Mouse (Mus musculus) spleen, postnatal 10 days (tissue): ENCODE data around the gene Mprip.
"Not testable (repeated sequence)": the region's sequence is repeated elsewhere in the genome, so short reads cannot be mapped to it uniquely, and the experiment has no call there.

ENCODE experiments used
- DNase-seq, 2 experiments: peaks; one replicate each; pipeline ENCODE4 v3.0.0; 2021 to 2022; ENCODE audit warnings: low spot score in 2 of 2

Gene Mprip

GRCm38 (mm10) chr11:59661005-59661404 lies at the start of gene Mprip:
Mprip (plus strand) TSS chr11:59661305.
- no peak for DNase-seq

GRCm38 (mm10) chr11:59611646-59612045 lies 49.5 kb upstream of the Mprip start:
- DNase-seq = no peak

- DNase-seq = no peak
Observed at GRCm38 (mm10) chr11:59614120-59614519, 47.0 kb upstream of the Mprip start.

GRCm38 (mm10) chr11:59616986-59617385 lies 44.1 kb upstream of the Mprip start:
- not testable (repeated sequence) for DNase-seq

GRCm38 (mm10) chr11:59622214-59622613 lies 38.9 kb upstream of the Mprip start:
- no peak for DNase-seq

- peak in 1 of 2 experiments; percentile 54 for DNase-seq
Observed at GRCm38 (mm10) chr11:59624017-59624630, 37.0 kb upstream of the Mprip start.

- no peak for DNase-seq
Observed at GRCm38 (mm10) chr11:59626192-59626591, 34.9 kb upstream of the Mprip start.

GRCm38 (mm10) chr11:59628177-59628576 lies 32.9 kb upstream of the Mprip start:
- DNase-seq = no peak

GRCm38 (mm10) chr11:59629871-59630270 lies 31.2 kb upstream of the Mprip start:
- no peak for DNase-seq

GRCm38 (mm10) chr11:59631980-59632379 lies 29.1 kb upstream of the Mprip start:
- DNase-seq = no peak

- peak; percentile 34 to 74 for DNase-seq
Observed at GRCm38 (mm10) chr11:59633037-59633436, 28.1 kb upstream of the Mprip start.

- no peak for DNase-seq
Observed at GRCm38 (mm10) chr11:59634001-59634660, 27.0 kb upstream of the Mprip start.

GRCm38 (mm10) chr11:59635251-59635795 lies 25.8 kb upstream of the Mprip start:
- no peak for DNase-seq

GRCm38 (mm10) chr11:59635821-59636694 lies 25.0 kb upstream of the Mprip start:
- DNase-seq = no peak

- DNase-seq = no peak
Observed at GRCm38 (mm10) chr11:59636695-59637414, 24.2 kb upstream of the Mprip start.

- DNase-seq = no peak
Observed at GRCm38 (mm10) chr11:59639957-59640643, 21.0 kb upstream of the Mprip start.

GRCm38 (mm10) chr11:59641227-59641626 lies 19.9 kb upstream of the Mprip start:
- no peak for DNase-seq

- DNase-seq = no peak
Observed at GRCm38 (mm10) chr11:59642420-59642819, 18.7 kb upstream of the Mprip start.

- DNase-seq = no peak
Observed at GRCm38 (mm10) chr11:59645036-59645435, 16.1 kb upstream of the Mprip start.

- no peak for DNase-seq
Observed at GRCm38 (mm10) chr11:59649058-59649457, 12.0 kb upstream of the Mprip start.

- DNase-seq = no peak
Observed at GRCm38 (mm10) chr11:59653003-59653402, 8.1 kb upstream of the Mprip start.
